Mouse (Mus musculus) T-cell, adult 66 days (primary cell): ENCODE measurements around the gene Pgam5. TPM values are rescaled to one million over a fixed set of nuclear protein-coding genes. Genes with fewer than 3 reads are reported as not detected.

ENCODE experiments used
- total RNA-seq, 2 experiments: library from RNA; stranded (reverse); gene quantifications; 3 replicates in 1 of 2; 4 replicates in 1 of 2; pipeline ENCODE4 v1.2.4; 2023

Pgam5 gene
- 10 to 100 TPM; 32.4 to 43.9 TPM for total RNA-seq

DNA sequence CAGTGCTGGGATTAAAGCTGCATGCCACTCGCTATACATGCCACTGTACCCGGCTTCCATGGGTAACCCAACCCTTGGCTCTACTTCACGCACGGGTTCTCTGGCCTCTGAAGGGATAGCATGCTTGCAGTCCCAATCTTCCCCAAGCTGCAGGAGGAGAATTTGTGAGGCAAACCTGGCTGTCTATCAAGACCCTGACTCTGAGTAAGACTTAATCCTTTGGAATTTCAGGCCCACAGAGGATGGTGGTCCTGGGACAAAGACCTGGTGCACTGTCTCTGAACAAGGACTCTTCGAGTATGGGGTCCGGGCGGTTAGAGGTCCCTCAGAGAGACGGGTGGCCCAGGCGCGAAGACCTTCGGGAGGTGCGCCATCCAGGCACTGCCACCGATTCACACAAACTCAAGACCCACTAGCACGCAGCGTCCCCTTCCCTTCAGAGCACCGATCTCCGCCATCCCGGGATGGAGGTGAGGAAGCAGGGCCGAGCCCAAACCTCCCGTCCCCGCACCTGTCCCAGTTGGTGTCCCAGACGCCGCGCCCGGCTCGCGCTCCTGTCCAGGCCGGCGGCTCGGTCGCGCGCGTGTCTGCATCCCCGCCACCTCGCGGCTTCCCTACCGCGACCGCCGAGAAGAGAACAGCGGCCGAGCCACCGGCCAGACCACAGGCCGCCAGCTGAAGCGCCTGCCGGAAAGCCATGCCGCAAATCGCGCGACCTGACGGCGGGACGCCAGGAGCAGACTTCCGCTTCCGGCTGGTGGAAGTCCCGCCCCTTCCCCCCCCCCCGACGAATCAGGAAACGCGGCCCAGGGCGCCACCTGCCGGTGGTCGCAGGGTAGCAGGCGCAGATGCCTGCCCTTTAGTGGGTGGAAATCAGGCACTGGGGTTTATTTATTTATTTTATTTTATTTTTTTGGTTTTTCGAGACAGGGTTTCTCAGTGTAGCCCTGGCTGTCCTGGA lies at the start of gene Pgam5:
Gene Pgam5, minus strand, starts transcription at position 773 of the 961 bp plus-strand sequence.

GRCm38 (mm10) chr5:110285770-110286445 lies 16.2 kb upstream of the Pgam5 start, which contains the start of the genes Pxmp2 and Pole:
Pxmp2 (minus strand) TSS chr5:110286186.
Pole (plus strand) TSS chr5:110286306.

DNA sequence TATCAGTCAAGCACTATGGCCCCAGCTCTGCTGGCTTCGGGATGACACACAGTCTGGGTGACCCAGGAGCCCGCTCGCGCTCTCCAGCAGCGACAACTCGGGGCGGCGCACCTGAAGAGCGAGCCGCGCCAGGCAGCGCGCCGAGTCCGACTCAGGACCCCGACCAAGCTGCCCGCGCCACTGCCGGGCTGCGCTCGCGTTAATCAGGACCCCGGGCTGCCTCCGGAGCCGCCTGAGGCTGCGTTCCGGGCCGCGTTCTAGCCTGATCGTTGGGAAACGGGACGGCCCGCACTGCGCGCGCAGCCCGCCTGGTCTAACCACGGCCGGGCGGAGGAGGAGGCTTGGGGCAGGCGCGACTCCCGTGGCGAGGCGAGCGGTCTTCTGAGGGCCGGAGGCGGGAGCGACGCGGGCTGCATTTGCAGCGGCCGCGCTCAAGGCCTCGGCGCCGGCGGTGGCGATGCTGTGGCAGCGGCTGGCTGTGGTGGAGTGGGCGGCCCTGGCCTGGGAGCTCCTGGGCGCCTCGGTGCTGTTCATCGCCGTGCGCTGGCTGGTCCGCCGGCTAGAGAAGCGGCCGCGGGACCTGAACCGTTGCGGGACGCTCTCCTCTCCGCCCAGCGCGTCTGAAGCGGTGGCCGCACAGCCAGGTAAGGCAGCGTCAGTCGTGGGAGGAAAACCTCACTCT lies 38.8 kb downstream of the Pgam5 start, which contains the start of gene Ankle2:
Gene Ankle2, plus strand, starts transcription at position 225 of the 682 bp plus-strand sequence.

Other genes starting within 250 kb of the Pgam5 start
- 10 to 100 TPM; 13.2 to 13.8 TPM for gene Gm17655, start 197.4 kb downstream of the Pgam5 start, total RNA-seq
- 1 to 10 TPM in 1 of 2 experiments, under 1 TPM in 1; 0.39 to 1.7 TPM for gene Gm35315, start 175.5 kb downstream of the Pgam5 start, total RNA-seq
- 1 to 10 TPM in 1 of 2 experiments, under 1 TPM in 1; 0.67 to 1.0 TPM for gene Plcxd1, start 169.9 kb downstream of the Pgam5 start, total RNA-seq
- 100 to 1,000 TPM; 116 to 142 TPM for gene Gtpbp6, start 161.7 kb downstream of the Pgam5 start, total RNA-seq
- 1 to 10 TPM; 7.4 to 9.2 TPM for gene Zfp605, start 159.8 kb downstream of the Pgam5 start, total RNA-seq
- gene Chfr, start 134.1 kb downstream of the Pgam5 start, total RNA-seq: 100 to 1,000 TPM in 1 of 2 experiments, 10 to 100 TPM in 1; 91.0 to 103 TPM
- 10 to 100 TPM; 31.9 to 44.3 TPM for gene Golga3, start 93.2 kb downstream of the Pgam5 start, total RNA-seq
- gene Ankle2, start 38.9 kb downstream of the Pgam5 start, total RNA-seq: 10 to 100 TPM; 47.5 to 57.6 TPM
- 1 to 10 TPM; 1.5 to 1.6 TPM for gene Pxmp2, start 16.3 kb upstream of the Pgam5 start, total RNA-seq
- 1 to 10 TPM; 7.3 to 10.0 TPM for gene Pole, start 16.4 kb upstream of the Pgam5 start, total RNA-seq
- gene P2rx2, start 73.3 kb upstream of the Pgam5 start, total RNA-seq: under 1 TPM in 1 of 2 experiments, not detected in 1; 0.65 TPM
- gene Lrcol1, start 74.8 kb upstream of the Pgam5 start, total RNA-seq: not detected
- gene Fbrsl1, start 178.6 kb upstream of the Pgam5 start, total RNA-seq: 100 to 1,000 TPM; 172 to 223 TPM